Mouse (Mus musculus) embryonic facial prominence, embryonic 14.5 days (tissue): ENCODE data around the gene Mycn. TPM values are rescaled to one million over a fixed set of nuclear protein-coding genes. Genes with fewer than 3 reads are reported as not detected.

Experiments used
- ATAC-seq: fragments of 200-750 bp; cut with Nextera tagmentation; 2 replicates; pipeline ENCODE4 v1.8.0; 2017; ENCODE audit warnings: low read depth, moderate number of reproducible peaks, moderate TSS enrichment
- DNase-seq: peaks from one replicate; pipeline ENCODE4 v3.0.0-alpha.2; 2015; ENCODE audit warnings: low spot score
- H3K27ac ChIP-seq: fragments of 300-500 bp; sonication (generic); replicated peaks from 2 replicates; pipeline ENCODE4 v1.5.1; 2014; ENCODE audit warnings: low read depth, mild to moderate bottlenecking, low read length, moderate library complexity
- H3K27me3 ChIP-seq: fragments of 300-500 bp; sonication (generic); replicated peaks from 2 replicates; pipeline ENCODE4 v1.6.1; 2014; ENCODE audit warnings: low read length; ENCODE audit not compliant: control insufficient read depth, insufficient read depth
- H3K36me3 ChIP-seq: fragments of 300-500 bp; sonication (generic); 2 replicates; pipeline ENCODE4 v1.6.1; 2014; ENCODE audit warnings: low read length, mixed read lengths; ENCODE audit not compliant: control insufficient read depth, insufficient read depth
- H3K4me1 ChIP-seq: fragments of 300-500 bp; sonication (generic); 2 replicates; pipeline ENCODE4 v1.6.1; 2014; ENCODE audit warnings: antibody characterized with exemption, low read length; ENCODE audit not compliant: control insufficient read depth, insufficient read depth
- H3K4me2 ChIP-seq: fragments of 300-500 bp; sonication (generic); 2 replicates; pipeline ENCODE4 v1.6.1; 2014; ENCODE audit warnings: low read depth, mild to moderate bottlenecking, low read length, moderate library complexity, mixed read lengths
- H3K4me3 ChIP-seq: fragments of 300-500 bp; sonication (generic); 2 replicates; pipeline ENCODE4 v1.5.1; 2014; ENCODE audit warnings: low read depth, mild to moderate bottlenecking, low read length
- H3K9ac ChIP-seq: fragments of 300-500 bp; sonication (generic); 2 replicates; pipeline ENCODE4 v1.6.1; 2014; ENCODE audit warnings: low read depth, mild to moderate bottlenecking, low read length, moderate library complexity, mixed read lengths
- H3K9me3 ChIP-seq: fragments of 300-500 bp; sonication (generic); 2 replicates; pipeline ENCODE4 v1.6.1; 2016; ENCODE audit warnings: low read length; ENCODE audit not compliant: control insufficient read depth
- WGBS: fragments of 180-500 bp; shearing (Covaris S2); extraction: QIAGEN DNeasy Blood & Tissue Kit; methylation state at CpG from one replicate; pipeline ENCODE4 v1.1.7; 2014; 5-methylcytosine and 5-hydroxymethylcytosine counted together
- polyA plus RNA-seq: library from polyadenylated mRNA; unstranded; fragments of >200 nt; fragmentation: Nextera tagmentation; extraction: Ambion mirVana; gene quantifications from 2 replicates; pipeline ENCODE4 v1.2.1, GENCODE M21; 2014

Mycn gene
- polyA plus RNA-seq, 1 experiment from 2014 or later, result 17.0 TPM

DNA sequence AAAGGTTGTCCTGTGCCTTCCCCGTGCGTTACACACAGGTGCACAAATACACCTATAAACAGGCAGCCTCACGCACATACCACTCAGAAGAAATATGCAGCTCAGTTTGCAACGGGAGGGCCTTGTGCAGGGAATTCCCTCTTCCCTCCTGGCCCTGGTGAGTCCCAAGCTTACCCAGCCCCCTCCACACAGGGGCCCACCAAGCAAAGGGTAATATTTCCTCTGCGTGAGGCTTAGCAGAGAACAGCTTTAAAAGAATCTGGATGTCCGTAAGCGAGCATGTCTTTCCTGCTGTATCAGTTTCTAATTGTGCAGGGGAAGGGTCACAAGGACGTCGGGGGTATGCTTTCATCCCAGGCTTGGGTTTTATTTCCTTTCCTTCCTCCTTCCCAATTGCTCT, 25.4 kb downstream of the Mycn start:
- no peak overlapping the region for H3K4me2 ChIP-seq
- DNase-seq (peak; percentile 61), ATAC-seq (peak; percentile 81; the same call in 1 of the 2 replicates)
- no peak overlapping the region for H3K27ac ChIP-seq
- 0 out of 2 replicates have a peak, but pooled peaks cover 3% of the 10 kb centered on the region for H3K4me1 ChIP-seq
- WGBS, result 9% methylated on average over 9 of the region's 9 CpGs
- H3K27me3 ChIP-seq, result no peaks in the 10 kb centered on the region
- H3K4me3 ChIP-seq, result no peak overlapping the region
- H3K9me3 ChIP-seq, result no peaks in the 10 kb centered on the region
- H3K9ac ChIP-seq, result no peak overlapping the region
- no peaks in the 10 kb centered on the region for H3K36me3 ChIP-seq

DNA sequence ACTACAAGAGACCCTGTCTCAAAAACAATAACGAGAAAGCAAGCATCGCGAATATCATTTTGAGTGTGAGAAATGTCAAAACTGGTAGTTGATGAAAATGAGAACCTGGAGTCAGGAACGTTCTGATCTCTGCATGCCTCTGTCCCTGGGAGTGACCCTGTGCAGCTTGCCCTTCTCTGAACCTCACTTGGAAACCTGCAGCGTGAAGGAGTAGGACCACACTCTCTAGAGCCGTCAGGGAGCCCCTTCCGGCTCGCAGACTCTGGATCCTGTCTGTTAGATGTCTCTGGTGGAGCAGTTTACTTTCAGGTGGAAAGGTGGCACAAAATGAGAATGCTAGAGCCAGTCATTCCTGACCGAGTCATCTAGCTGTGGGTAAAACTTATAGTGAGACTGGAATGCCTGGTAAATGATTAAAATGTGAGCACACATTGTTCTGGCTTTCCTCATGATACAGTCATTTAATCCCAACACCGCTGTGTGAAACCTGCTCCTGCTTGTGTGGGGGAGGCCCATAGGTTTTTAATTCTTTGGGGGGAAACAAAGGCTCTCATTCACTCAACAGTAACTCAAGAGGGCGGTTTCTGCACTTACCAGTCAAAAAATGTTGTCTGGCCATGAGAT, 31.2 kb downstream of the Mycn start:
- H3K27ac ChIP-seq, result no peak overlapping the region
- H3K9ac ChIP-seq, result no peak overlapping the region
- ATAC-seq (no peak), DNase-seq (no peak)
- no peak overlapping the region for H3K4me2 ChIP-seq
- H3K36me3 ChIP-seq, result no peaks in the 10 kb centered on the region
- H3K27me3 ChIP-seq, result no peaks in the 10 kb centered on the region
- H3K9me3 ChIP-seq, result no peaks in the 10 kb centered on the region
- H3K4me3 ChIP-seq, result no peak overlapping the region
- 79% methylated on average over 11 of the region's 11 CpGs for WGBS
- H3K4me1 ChIP-seq, result no peaks in the 10 kb centered on the region

GRCm38 (mm10) chr12:12909631-12910277, 32.0 kb downstream of the Mycn start:
- no peak for DNase-seq
- WGBS, result 60% methylated on average over 16 of the region's 16 CpGs
- H3K4me3 ChIP-seq, result no peak overlapping the region
- H3K4me2 ChIP-seq, result no peak overlapping the region
- no peak for ATAC-seq
- H3K36me3 ChIP-seq, result no peaks in the 10 kb centered on the region
- no peak overlapping the region for H3K9ac ChIP-seq
- no peaks in the 10 kb centered on the region for H3K9me3 ChIP-seq
- no peaks in the 10 kb centered on the region for H3K27me3 ChIP-seq
- H3K4me1 ChIP-seq, result peaks cover 1% of the 10 kb centered on the region; the same call in 1 of the 2 replicates
- no peak overlapping the region for H3K27ac ChIP-seq

- Histone ChIP-seq H3K4me3 (no peak overlapping the region), H3K36me3 (no peaks in the 10 kb centered on the region), H3K4me1 (peaks cover 11% of the 10 kb centered on the region), H3K9me3 (no peaks in the 10 kb centered on the region), H3K4me2 (no peak overlapping the region), H3K9ac (no peak overlapping the region), H3K27me3 (no peaks in the 10 kb centered on the region), H3K27ac (no peak overlapping the region)
- no peak for DNase-seq
- 34% methylated on average over 6 of the region's 6 CpGs for WGBS
- ATAC-seq, result no peak
These were observed 34.9 kb downstream of the Mycn start for GRCm38 (mm10) chr12:12906771-12907170.

DNA sequence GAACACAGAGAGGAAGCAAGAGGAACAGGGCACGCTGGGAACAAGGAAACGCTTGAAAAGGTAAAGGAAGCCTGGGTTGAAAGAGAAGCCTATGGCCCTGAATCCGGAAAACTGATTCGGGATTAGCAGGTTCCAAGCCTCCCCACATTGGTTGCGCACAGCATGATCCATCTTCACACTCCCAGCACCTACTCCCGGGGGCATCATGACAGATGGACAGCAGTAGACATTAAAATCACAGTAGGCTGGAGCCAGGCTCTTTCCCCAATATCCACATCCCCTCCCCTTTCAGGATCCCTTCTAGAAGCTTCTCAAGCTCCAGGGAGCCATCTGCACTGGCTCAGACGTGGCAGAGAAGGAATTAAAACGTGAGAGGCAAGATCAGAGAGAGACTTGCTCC, 35.4 kb downstream of the Mycn start:
- Histone ChIP-seq H3K27me3 (no peaks in the 10 kb centered on the region), H3K4me2 (no peak overlapping the region), H3K36me3 (no peaks in the 10 kb centered on the region), H3K9ac (no peak overlapping the region), H3K9me3 (no peaks in the 10 kb centered on the region), H3K4me1 (peaks cover 11% of the 10 kb centered on the region), H3K27ac (no peak overlapping the region), H3K4me3 (no peak overlapping the region)
- DNase-seq (no peak), ATAC-seq (no peak)
- WGBS, result 59% methylated on average over 8 of the region's 8 CpGs

GRCm38 (mm10) chr12:12905117-12905516, 36.6 kb downstream of the Mycn start:
- no peak overlapping the region for H3K4me3 ChIP-seq
- peak overlapping the region; percentile 58; the same call in 1 of the 2 replicates for H3K4me2 ChIP-seq
- H3K27me3 ChIP-seq, result no peaks in the 10 kb centered on the region
- ATAC-seq (no peak), DNase-seq (no peak)
- peaks cover 11% of the 10 kb centered on the region for H3K4me1 ChIP-seq
- 39% methylated on average over 6 of the region's 6 CpGs for WGBS
- no peaks in the 10 kb centered on the region for H3K36me3 ChIP-seq
- H3K9me3 ChIP-seq, result no peaks in the 10 kb centered on the region
- peak overlapping the region; percentile 16; the same call in 1 of the 2 replicates for H3K27ac ChIP-seq
- H3K9ac ChIP-seq, result 0 out of 2 replicates have a peak overlapping the region, but pooled peaks have one; percentile 4

DNA sequence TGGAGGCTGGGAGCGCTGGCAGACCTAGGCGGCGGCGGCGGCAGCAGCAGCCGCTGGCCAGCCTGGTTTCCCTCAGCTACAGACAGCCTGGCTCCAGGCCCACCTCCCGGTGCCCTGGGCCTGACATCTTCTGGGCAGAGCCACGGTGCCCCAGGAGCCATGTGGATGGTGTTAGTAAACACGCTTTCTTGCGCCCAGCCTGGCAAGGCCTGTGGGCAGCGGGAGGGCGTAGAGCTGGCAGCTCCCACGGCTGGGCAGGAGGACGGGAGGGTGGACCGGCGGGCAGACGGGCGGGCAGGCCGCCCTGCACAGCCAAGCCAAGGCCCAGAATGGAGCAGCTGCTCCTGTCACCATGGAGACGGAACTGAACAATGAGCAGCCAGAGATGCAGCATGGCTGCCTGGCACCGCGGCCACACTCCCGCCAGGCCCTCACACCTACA, 37.2 kb downstream of the Mycn start:
- Histone ChIP-seq H3K9ac (peak overlapping the region; percentile 56), H3K36me3 (no peaks in the 10 kb centered on the region), H3K27ac (peak overlapping the region; percentile 16; the same call in 1 of the 2 replicates), H3K9me3 (no peaks in the 10 kb centered on the region), H3K4me1 (peaks cover 11% of the 10 kb centered on the region), H3K27me3 (no peaks in the 10 kb centered on the region), H3K4me3 (peak overlapping the region; percentile 19), H3K4me2 (peak overlapping the region; percentile 58)
- peak; percentile 91 for DNase-seq
- peak; percentile 97 for ATAC-seq
- WGBS, result 13% methylated on average over 15 of the region's 23 CpGs

- peak overlapping the region; percentile 58 for H3K4me2 ChIP-seq
- H3K4me1 ChIP-seq, result peaks cover 11% of the 10 kb centered on the region
- H3K9me3 ChIP-seq, result no peaks in the 10 kb centered on the region
- no peaks in the 10 kb centered on the region for H3K36me3 ChIP-seq
- no peaks in the 10 kb centered on the region for H3K27me3 ChIP-seq
- DNase-seq (no peak), ATAC-seq (peak; percentile 6; the same call in 1 of the 2 replicates)
- H3K27ac ChIP-seq, result peak overlapping the region; percentile 16; the same call in 1 of the 2 replicates
- WGBS, result 60% methylated on average over 1 of the region's 1 CpGs
- peak overlapping the region; percentile 19 for H3K4me3 ChIP-seq
- H3K9ac ChIP-seq, result no peak overlapping the region; the same call in 1 of the 2 replicates
These were observed 37.6 kb downstream of the Mycn start for GRCm38 (mm10) chr12:12904086-12904485.
